Mouse (Mus musculus): Measurements from ENCODE around the gene Sept5. TPM values are rescaled to one million over a fixed set of nuclear protein-coding genes. Genes with fewer than 3 reads are reported as not detected.

Sept5 gene
- polyA plus RNA-seq, 1 experiment from 2014 or later = 45.9 TPM

DNA sequence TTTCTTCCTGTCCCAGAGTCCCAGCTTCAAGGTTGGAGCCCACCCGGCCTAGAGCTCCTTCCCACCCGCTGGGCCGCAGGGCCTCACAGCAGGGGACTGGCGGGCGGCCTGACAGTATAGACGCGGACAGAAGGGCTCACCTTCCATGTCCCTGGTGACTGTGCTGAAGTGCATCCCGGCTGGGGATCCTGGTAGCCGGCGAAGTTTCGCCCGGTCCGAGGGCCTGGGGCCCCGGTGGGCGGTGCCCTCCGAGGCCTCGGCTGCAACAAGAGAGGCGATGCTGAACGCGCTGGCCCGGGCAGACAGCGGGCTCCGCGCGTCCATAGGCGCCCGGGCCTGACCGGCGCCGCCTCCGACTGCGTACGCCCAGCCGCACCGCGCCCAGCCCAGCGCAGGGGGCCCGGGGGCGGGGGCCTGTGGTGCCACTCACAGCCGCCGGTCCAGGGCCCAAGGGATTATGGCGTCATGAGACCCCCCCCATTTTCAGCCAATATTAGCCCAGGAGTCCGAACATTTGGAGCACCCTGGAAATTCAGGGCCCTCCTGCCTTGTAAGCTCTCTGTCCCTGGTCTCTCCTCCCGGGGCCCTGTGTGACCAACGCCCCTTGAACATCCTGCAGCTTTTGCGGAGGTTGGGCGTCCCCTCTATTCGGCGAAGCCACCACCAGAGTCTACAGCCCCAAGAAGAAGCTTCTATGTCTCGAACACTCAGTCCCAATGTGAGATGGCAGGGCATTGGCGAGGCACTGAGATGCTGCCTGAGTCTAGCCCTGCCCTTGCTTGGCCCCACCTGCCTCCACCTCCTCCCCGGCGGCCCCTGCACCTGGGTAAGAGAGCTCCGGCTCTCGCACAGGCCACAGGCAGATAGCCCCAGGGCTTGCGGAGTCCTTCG, 41.7 kb downstream of the Sept5 start:
- peaks cover 49% of the 10 kb centered on the region for H3K4me1 ChIP-seq
- H3K36me3 ChIP-seq = no peaks in the 10 kb centered on the region
- H3K9ac ChIP-seq = peak overlapping the region; percentile 55
- WGBS = 1% methylated on average over 57 of the region's 57 CpGs
- H3K9me3 ChIP-seq = no peaks in the 10 kb centered on the region
- H3K4me3 ChIP-seq = peak overlapping the region; percentile 52
- ATAC-seq (ENCODE audit: insufficient number of reproducible peaks, insufficient read depth, low FRiP score, low TSS enrichment, low read depth) = no peak
- H3K27me3 ChIP-seq = peaks cover 97% of the 10 kb centered on the region
- H3K4me2 ChIP-seq = peak overlapping the region; percentile 82
- no peak overlapping the region for H3K27ac ChIP-seq

DNA sequence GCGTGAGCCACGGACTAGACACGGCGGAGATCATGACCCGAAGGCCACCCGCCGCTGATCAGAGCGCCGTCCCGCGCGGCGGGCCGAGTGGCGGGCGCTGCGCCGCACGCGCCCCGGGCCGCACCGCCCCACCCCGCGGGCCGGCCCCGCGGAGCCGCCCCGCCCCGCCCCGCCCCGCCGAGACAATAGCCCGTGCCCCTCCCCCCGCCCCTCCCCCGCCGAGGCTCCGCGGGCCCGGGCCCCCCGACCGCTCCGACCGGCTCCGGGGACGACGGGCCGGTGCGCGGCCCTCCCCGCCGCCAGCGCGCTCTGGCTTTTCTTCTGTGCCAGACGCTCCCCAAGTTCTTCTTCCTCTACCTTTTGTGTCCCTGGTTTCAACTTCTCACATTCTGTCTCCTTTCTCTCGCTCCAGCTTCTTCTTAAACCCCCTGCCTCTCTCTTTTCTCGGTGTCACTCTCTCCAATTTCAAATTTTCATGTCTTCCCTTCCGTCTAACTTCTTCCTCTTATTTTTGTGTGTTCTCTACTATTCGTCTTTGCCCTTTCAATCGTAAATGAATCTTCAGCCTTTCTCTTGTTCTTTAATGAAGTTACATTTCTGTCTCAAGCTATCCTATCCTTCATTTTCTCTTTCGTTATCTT, 42.7 kb downstream of the Sept5 start:
- WGBS = 2% methylated on average over 29 of the region's 62 CpGs
- Histone ChIP-seq H3K4me1 (peaks cover 57% of the 10 kb centered on the region), H3K27ac (peak overlapping the region; percentile 55; the same call in 1 of the 2 replicates), H3K4me2 (peak overlapping the region; percentile 82), H3K36me3 (no peaks in the 10 kb centered on the region), H3K9ac (peak overlapping the region; percentile 75), H3K9me3 (no peaks in the 10 kb centered on the region), H3K4me3 (peak overlapping the region; percentile 52), H3K27me3 (peaks cover 100% of the 10 kb centered on the region)
- ATAC-seq (ENCODE audit: insufficient number of reproducible peaks, insufficient read depth, low FRiP score, low TSS enrichment, low read depth) = no peak

DNA sequence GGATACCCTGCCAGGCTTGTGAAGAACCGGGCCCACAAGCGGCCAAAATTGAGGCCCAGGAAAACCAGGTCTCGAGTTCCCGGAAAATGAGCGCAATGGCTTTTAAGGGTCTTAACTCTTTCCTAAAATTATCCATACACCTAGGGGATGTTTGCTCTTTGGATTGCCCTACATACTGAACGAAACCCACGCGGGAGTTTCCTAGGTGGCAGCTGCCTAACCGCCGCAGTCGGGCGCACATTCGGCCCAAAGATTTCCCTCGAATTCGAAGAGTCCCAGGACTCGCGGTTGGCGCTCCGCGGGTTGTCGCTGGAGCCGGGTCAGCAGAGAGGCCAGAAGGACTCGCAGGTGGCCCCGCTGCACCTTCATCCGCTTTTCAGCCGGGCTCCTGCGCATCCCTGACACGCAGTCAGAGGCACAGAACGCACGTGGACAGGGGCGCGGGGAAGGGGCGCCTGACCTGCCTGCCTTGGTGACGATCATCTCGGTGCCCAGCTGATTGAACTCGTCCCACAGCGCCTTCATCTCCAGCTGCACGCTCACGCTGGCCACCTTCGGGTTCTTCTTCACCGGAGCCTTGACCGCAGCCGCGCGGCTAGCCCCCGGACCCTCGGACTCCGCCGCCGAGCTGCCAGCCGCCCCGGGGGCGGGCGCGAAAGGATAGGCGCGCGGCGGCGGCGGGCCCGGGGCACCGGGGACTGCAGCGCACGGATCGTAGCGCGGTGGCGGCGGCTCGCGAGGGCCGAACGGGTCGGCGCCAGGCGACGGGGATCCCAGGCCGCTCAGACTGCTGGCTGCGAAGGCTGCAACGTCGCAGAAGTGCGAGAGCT, 43.5 kb downstream of the Sept5 start:
- Histone ChIP-seq H3K27ac (peak overlapping the region; percentile 55; the same call in 1 of the 2 replicates), H3K36me3 (no peaks in the 10 kb centered on the region), H3K4me2 (peak overlapping the region; percentile 82), H3K4me3 (peak overlapping the region; percentile 52), H3K9me3 (no peaks in the 10 kb centered on the region), H3K4me1 (peaks cover 57% of the 10 kb centered on the region), H3K27me3 (peaks cover 100% of the 10 kb centered on the region), H3K9ac (peak overlapping the region; percentile 75)
- 2% methylated on average over 82 of the region's 83 CpGs for WGBS
- no peak for ATAC-seq (ENCODE audit: insufficient number of reproducible peaks, insufficient read depth, low FRiP score, low TSS enrichment, low read depth)

DNA sequence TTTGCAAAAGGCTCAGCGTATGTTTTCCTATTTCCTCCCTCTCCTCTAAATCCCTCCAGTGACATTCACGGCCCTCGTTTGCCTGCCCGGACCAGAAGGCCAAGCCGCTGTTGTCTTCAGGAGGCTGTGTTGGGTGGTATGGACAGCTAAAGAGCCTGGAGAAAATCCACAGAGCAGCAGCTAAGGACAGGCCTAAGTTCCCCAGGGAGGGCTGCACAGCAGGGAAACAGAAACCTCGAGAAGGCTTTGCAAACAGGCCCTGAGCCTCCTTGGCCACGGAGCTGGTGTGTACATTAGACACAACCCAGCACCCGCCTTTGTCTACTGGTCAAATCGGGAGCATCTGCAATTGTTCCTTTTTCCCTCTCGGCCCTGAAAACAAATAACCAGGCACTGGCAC, 44.1 kb downstream of the Sept5 start:
- peak overlapping the region; percentile 75 for H3K9ac ChIP-seq
- no peak for ATAC-seq (ENCODE audit: insufficient number of reproducible peaks, insufficient read depth, low FRiP score, low TSS enrichment, low read depth)
- no peaks in the 10 kb centered on the region for H3K36me3 ChIP-seq

DNA sequence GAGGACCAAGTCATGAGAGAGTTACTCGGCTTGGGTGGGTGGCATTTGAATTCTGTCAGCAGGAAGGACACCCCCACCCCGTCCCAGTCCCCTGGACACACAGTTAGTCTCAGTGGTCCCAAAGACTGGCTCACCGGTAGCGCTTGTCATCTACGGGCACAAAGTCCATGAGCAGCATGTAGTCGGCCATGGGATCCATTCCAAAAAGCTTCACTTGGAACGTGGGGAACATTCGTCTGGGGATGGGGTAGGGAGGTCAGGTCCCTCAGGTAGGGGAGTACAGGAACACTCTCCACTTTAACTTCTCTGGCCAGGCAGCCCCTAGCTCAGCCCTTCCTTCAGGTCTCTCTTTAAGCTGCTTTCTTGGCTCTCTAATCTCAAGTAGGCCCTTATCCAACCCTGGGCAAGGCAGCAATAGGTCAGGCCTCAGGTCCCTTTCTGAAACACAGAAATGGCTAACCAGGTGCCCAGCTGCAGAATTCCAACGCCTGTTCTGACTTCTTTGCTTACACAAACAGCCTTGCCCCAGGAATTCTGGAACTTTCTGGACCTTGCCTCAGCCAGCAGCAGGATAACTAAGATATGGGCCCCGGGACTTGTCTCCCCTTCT, 44.7 kb downstream of the Sept5 start:
- peaks cover 47% of the 10 kb centered on the region for H3K4me1 ChIP-seq
- peak overlapping the region; percentile 75 for H3K9ac ChIP-seq
- peaks cover 100% of the 10 kb centered on the region for H3K27me3 ChIP-seq

More for the DNA sequence above, 44.1 kb downstream of the Sept5 start:
- Histone ChIP-seq H3K27me3 (peaks cover 100% of the 10 kb centered on the region), H3K4me1 (peaks cover 54% of the 10 kb centered on the region), H3K4me2 (peak overlapping the region; percentile 82), H3K27ac (no peak overlapping the region), H3K9me3 (no peaks in the 10 kb centered on the region), H3K4me3 (peak overlapping the region; percentile 52)
- WGBS = 20% methylated on average over 10 of the region's 10 CpGs

DNA sequence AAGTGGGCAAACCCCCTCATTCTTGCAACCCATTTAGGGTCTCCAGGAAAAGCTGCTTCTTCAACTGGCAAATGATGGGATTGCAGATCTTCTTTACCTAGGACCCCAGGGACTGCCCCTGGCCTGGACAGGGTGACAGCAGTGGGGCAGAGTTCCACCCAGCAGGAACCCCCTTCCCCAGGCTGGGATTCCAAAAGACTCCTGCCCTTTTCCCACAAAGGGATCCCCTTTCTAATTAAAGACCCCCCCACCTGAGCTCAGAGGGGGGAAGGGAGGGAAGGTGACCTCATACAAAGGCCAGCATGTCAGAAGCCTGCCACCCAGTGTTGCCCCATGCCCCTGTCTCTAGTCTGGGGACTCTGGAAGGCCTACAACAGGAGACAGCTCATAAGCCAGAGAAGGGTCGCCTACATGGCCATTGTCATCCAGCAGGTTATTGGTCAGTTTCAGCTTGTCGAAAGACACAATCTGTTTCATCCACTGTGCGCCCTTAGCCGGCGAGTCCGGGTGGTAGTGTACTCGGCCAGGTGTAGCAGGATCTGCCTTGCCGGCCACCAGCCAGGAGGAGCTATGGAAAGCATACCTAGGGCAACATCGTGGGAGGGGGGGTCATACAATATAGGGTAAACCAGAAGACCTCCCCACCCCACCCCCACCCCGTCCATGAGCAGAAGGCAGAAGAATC, 45.9 kb downstream of the Sept5 start:
- 21% methylated on average over 10 of the region's 10 CpGs for WGBS

More for the DNA sequence above, 44.7 kb downstream of the Sept5 start:
- Histone ChIP-seq H3K9me3 (no peaks in the 10 kb centered on the region), H3K36me3 (no peaks in the 10 kb centered on the region), H3K4me2 (peak overlapping the region; percentile 82), H3K27ac (no peak overlapping the region), H3K4me3 (peak overlapping the region; percentile 52)
- no peak for ATAC-seq (ENCODE audit: insufficient number of reproducible peaks, insufficient read depth, low FRiP score, low TSS enrichment, low read depth)
- WGBS = 37% methylated on average over 10 of the region's 10 CpGs

DNA sequence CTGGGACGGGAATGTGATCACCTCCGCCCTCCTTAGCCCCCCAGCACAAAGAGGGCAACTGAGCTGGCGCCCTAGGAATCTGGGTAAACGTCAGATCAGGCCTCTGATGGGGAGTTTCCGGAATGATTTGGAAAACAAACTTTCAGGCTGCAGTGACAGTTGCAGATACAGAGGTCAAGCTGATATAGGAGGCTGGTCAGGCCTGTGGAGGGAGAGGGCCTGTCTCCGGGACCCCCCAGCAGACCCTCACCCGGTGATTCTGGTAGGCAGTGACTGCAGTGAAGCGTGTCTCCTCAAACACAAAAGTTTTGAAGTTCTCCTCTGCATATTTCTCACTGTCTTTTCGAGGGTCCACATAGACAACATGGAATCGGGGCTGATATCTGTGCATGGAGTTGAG, 46.6 kb downstream of the Sept5 start:
- Histone ChIP-seq H3K4me1 (peaks cover 37% of the 10 kb centered on the region), H3K9ac (0 out of 2 replicates have a peak overlapping the region, but pooled peaks have one; percentile 59), H3K36me3 (no peaks in the 10 kb centered on the region), H3K27ac (no peak overlapping the region), H3K9me3 (no peaks in the 10 kb centered on the region), H3K4me2 (peak overlapping the region; percentile 73), H3K4me3 (peak overlapping the region; percentile 44; the same call in 1 of the 2 replicates), H3K27me3 (peaks cover 97% of the 10 kb centered on the region)
- ATAC-seq (ENCODE audit: insufficient number of reproducible peaks, insufficient read depth, low FRiP score, low TSS enrichment, low read depth) = no peak
- WGBS = 30% methylated on average over 10 of the region's 10 CpGs

More for the DNA sequence above, 45.9 kb downstream of the Sept5 start:
- Histone ChIP-seq H3K27me3 (peaks cover 97% of the 10 kb centered on the region), H3K4me2 (peak overlapping the region; percentile 82), H3K27ac (no peak overlapping the region), H3K4me1 (peaks cover 41% of the 10 kb centered on the region), H3K36me3 (no peaks in the 10 kb centered on the region), H3K4me3 (peak overlapping the region; percentile 10; the same call in 1 of the 2 replicates), H3K9ac (no peak overlapping the region), H3K9me3 (no peaks in the 10 kb centered on the region)
- no peak for ATAC-seq (ENCODE audit: insufficient number of reproducible peaks, insufficient read depth, low FRiP score, low TSS enrichment, low read depth)

DNA sequence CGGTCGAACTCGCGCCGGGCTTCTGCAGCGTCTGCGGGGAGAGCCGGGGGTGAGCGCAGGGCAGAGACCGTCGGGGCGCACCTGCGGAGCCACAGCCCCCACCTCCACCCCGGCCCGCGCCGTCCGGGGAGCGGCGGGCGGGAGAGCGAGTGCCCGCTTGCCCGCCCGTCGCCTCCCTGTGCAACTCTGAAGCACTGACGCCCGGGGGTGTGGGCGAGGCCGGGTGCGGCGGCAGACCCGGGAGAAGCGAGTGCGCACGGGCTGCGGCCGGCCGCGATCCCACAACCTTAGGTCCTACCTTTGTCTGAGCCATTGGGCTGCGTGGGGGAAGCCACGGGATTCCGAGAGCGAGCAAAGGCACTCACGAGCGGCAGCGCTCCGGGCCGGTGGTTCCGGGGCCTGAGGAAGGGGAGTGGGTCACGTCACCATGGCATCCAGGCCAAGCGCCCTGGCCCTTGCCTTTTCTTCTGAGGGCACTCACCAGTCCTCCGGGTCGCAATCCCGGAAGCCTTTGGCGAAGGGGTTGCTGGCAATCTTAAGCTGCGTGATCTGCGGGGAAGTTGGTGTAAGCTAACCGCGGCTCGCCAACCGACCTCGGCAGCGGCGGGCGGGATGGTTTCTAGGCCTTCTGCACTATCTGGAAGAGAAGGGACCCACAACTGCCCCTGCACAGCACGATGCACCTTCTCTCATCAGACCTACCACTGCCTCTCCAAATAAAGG, 47.2 kb downstream of the Sept5 start:
- H3K4me3 ChIP-seq = peak overlapping the region; percentile 44
- peaks cover 92% of the 10 kb centered on the region for H3K27me3 ChIP-seq
- peak overlapping the region; percentile 73 for H3K4me2 ChIP-seq
- H3K9me3 ChIP-seq = no peaks in the 10 kb centered on the region
- H3K9ac ChIP-seq = peak overlapping the region; percentile 59
- H3K27ac ChIP-seq = no peak overlapping the region
- H3K4me1 ChIP-seq = peaks cover 37% of the 10 kb centered on the region
- H3K36me3 ChIP-seq = no peaks in the 10 kb centered on the region
- no peak for ATAC-seq (ENCODE audit: insufficient number of reproducible peaks, insufficient read depth, low FRiP score, low TSS enrichment, low read depth)
- WGBS = 1% methylated on average over 67 of the region's 67 CpGs

DNA sequence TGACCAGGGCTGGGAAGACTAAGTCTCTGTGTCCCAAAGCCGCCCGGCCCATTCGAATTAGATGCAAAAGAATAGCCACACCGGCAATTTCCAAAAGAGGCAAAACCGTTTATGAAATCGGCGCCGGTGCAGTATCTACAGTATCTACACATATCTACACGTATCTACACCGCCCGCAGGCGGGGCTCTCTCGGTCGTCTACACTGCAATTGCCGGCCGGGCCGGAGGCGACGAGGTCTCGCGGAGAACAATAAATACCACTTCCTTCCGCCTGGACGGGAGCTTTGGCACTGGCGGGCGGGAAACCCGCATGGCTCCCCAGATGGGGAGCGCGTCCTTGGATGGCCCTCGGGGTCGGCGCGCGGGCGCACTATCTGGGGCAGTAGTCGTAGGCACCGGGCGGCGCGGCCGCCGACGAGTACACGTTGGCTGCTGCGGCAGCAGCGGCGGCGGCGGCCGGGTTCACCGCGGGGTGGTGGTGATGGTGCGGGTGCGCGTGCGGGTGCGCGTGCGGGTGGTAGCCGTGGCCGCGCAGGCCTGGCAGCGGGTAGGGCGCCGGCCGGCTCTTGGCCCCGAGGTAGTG, 48.0 kb downstream of the Sept5 start:
- peak overlapping the region; percentile 59 for H3K9ac ChIP-seq
- WGBS = under 1% methylated on average over 61 of the region's 66 CpGs
- H3K4me1 ChIP-seq = peaks cover 44% of the 10 kb centered on the region
- H3K27me3 ChIP-seq = peaks cover 87% of the 10 kb centered on the region
- peak overlapping the region; percentile 44 for H3K4me3 ChIP-seq
- peak overlapping the region; percentile 73 for H3K4me2 ChIP-seq
- H3K36me3 ChIP-seq = no peaks in the 10 kb centered on the region
- peak overlapping the region; percentile 39; the same call in 1 of the 2 replicates for H3K27ac ChIP-seq
- no peak for ATAC-seq (ENCODE audit: insufficient number of reproducible peaks, insufficient read depth, low FRiP score, low TSS enrichment, low read depth)
- H3K9me3 ChIP-seq = no peaks in the 10 kb centered on the region
